Mouse (Mus musculus) MEL-GATA-1-ER (cell line): Measurements from ENCODE around the gene Lyst.
A peak's percentile ranks its signal among the peaks of the same experiment; 100 is the strongest.
"Not testable (repeated sequence)": the region's sequence is repeated elsewhere in the genome, so short reads cannot be mapped to it uniquely, and the experiment has no call there.

Experiments used
- DNase-seq: peaks from one replicate; pipeline ENCODE4 v3.0.0-alpha.2; 2012; ENCODE audit warnings: low read depth; ENCODE audit errors: extremely low read depth

The Lyst gene

DNA sequence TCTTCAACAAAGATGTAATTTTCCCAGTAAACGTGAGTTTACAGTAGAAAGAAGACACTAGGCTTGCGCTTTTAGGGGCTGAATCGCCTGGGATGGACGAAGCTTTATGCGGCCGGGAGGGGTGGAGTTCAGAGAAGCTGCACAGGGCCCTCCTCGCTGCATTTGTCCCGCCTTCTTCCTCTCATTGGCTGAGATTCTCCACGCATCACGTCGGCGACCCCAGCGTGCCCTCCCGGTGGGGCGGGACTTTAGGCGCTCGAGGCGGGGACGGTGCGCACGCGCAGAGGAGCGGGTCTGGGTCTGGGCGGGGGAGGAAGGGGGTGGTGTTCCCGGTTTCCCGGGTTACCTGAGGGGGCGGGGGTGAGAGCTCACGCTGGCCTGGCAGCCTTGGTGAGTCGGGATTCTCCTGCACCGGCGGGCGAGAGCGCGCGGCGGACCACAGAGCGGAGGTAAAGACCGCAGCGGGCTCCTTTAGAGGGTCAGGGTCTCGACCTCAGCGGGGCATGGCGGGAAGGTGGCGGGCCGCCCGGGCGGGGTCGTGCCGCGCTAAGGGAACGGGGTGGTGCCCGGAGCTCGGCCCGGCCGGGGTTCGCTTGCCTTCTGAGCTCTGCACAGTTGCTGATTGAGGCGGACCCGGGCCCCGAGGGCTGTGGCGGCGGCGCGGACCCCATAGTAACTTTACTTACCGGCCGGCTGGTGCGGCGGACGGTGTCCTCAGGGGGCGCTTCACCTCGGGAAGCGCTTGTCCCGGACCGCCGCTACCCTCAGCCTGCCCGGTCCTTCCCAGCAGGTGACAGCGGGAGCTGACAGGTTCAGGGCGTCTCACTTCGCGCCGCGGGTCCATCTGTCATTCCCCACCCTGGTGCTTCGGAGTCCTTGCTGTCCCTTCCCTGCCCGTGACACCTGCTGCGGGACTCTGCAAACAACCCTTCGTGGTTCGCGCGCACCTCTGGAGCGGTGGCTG lies at the start of gene Lyst:
TSS of gene Lyst (plus strand) at position 350 of the 964 bp plus-strand sequence.
- peak; percentile 89 for DNase-seq

DNA sequence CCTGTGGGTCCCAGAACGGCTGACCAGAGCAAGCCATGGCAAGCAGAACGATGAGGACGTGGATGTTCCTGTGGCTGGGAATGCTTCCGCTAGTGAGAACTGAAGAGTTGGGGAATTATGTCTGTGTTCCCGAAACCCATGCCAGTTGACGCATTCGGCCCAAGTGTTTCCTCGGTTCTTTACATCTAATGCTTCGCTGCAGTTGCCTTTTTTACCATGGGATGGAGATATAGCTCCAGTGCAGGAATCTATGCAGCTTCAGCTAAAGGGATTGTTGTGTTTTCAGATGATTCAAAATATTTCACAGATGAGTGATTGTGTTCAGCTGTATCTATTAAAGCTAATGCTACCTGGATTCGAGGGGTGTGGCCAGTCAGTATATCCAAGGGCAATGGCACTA lies 47.1 kb upstream of the Lyst start:
- not testable (repeated sequence) for DNase-seq

DNA sequence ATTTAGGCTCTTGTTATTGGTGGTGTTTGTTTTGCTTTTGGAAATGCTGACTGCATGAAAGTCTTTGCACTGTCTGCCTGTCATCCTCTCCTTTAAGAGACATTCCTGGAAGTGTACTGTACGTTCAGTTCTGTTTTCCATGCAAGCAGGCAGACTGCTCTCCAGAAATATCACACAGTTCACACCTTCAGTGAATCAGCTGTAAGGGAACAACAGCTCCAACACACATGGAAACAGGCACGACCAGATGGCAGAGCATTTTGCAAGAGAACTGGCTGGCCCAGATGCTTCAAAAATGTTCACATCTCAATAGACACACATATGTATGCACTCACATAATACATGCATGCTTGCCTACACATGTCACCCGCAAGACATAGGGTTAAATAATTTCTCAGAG lies 43.4 kb upstream of the Lyst start:
- DNase-seq: no peak

DNA sequence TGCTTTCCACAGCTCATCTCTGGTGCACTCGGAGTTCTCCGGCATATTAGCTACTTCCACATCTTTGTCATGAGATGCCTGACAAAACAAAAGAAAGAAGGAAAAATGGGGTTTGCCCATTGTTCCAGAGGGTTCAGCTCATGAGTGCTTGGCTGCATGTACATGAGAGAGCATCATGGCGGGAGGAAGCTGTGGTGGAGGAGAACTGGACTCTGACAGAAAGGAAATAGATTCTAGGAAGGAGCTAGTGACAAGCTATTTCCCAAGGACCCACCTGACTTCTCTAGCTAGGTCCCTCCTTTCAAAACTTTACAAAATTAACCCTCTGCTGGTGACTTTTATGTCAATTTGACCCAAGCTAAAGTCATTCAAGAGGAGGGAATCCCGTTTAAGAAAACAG lies 42.3 kb upstream of the Lyst start:
- DNase-seq: no peak

DNA sequence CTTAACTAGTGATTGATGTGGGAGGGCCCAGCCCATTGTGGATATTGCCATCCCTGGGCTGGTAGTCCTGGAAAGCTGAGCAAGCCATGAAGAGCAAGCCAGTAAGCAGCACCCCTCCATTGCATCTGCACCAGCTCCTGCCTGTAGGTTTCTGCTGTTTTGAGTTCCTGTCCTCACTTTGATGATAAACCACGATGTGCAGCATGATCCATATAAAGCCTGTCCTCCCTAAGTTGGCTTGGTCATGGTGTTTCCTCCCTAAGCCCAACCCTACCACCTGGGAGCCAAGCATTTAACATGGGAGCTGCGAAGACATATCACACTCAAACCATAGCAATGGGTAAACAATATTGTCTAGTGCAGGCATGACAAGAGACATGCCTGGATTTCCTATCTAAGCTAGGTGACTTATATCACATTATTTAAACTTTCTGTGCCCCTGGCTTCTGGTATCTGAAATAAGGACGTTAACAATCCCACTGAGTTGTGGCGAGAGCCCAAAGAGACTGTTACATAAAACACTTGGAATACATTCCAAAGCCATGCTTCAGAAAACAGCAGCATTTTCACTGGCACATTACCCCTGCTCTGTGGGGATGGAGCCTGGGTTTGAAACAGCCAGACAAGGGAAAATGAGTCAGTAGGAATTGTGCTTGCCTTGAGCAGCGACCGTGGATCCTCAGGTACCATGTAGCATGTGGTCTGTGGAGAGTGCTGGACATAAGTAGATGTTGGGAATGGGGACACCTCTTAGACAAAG lies 41.6 kb upstream of the Lyst start:
- no peak for DNase-seq

DNA sequence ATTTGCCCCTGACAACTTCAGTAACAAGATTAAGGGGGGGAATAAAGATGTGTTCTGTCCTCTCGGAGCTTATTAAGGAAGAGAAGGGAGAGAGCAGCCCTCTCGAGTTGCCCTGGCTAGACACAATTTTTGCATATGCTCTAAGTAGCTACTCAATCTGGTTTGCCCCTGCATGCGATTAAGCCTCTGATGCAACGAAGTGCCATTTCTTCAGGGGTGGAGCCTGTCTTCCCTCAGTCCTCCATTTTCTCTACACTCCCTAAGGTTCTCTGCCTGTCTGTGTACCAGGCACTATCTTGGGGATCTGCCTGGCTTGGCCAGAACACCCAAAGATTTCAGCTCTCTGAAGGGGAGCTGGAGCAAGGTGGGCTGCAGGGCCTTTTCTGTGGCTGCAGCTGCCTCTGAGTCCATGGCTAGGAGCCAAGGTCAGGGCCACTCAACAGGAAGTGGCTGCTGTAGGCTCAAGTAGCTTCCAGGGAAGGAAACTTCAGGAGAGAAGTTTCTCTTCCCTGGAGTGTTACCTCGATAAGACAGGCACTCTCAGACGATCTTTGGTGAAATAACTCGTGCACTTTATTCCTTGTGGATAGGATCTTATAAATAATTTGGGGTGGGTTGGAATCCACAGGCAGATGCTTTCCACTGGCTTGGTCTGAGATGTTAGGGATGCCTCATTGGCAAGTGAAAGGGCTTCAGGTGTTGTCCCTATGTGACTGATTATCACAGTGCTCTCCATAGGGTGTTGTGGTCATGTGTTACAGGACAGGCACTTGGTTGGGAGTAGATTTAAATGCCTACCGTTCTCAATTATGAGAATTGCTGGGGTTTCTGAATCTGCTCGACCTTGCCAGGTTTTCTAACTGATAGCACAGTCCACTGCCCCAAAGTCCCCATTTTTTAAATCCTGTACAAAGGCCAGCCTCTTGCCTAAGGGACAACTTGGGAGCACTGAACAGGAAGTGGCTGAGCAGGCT lies 40.2 kb upstream of the Lyst start:
- DNase-seq: no peak

DNA sequence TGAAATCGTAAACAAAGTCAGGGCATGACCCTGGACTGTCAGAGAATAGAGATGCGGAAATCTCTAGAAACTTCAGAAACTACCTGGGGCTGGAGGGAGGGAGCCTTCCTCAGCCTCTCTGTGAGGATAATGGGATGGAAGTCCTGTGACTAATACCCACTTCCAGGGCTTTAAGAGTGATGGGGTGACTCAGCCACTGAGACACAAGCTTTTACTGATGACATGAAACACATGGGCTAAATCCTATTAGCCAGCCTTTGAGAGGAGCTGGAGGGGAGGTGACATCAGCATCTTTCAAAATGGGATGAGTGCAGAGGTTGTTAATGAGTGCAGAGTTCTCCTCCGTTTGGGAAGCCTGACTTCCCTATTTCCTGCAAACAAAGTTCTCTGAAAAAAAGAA lies 38.2 kb upstream of the Lyst start:
- no peak for DNase-seq

DNA sequence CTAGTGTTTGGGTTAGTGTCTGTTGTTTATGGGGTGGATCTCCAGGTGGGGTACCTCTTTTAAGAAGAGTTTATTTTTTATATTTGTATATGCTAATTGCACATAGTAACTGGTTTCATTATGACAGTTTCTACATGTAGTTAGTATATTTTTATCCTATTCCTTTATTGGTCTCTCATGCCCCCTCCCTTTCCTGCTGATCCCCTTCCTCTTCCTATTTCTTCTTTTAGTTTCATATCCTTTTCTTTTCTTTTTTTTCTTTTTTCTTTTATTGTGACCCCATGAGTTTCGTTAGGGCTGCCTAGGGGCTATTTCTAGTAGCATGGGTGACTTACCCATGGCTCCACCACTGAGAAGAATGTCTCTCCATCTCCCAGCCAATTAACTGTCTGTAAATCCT lies 36.5 kb upstream of the Lyst start:
- DNase-seq: no peak

DNA sequence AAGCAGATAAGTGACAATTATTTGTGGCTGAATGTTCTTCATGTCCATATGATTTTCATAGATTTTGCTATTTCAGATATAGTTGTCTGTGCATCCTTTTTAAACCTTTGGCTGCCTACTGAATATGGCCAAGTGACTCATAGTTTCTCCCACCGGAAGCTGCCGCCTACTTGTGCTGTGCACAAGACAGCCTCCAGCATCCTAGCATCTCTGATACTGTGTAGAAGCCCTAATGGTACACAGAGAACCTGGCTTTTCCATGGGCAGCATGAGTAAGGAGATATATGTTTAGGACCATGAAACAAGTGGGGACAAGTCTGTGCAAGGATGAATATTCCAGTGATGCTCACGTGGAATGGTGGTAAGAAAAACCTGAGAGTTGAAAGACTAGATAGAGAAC lies 35.0 kb upstream of the Lyst start:
- DNase-seq: no peak

DNA sequence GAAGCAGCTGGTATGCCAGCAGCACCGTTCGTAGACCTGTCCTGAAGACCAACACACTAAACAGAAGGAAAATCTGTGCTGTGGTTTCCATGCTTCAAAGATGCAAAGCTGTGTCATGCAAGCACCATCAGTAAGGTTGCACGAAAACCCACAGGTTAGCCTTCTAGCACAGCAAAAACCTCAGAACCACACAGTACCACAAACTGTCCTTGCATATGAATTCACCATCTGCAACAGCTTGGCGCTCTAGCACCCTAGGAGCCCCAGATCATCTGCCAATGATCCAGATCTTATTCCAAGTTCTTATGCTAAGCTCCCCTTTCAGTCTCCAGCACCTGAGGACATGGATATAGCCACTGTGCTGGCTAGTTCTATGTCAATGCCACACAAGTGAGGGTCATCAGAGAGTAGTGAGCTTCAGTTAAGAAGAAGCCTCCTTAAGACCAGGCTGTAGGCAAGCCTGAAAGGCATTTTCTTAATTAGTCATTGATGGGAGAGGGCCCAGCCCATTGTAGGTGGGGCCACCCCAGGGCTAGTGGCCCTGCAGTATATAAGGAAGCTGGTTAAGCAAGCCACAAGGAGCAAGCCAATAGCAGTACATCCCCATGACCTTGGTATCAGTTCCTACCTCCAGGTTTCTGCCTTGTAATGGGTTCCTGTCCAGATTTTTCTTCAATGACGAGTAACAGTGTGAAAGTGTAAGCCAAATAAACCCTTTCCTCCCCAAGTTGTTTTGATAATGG lies 33.0 kb upstream of the Lyst start:
- no peak for DNase-seq

DNA sequence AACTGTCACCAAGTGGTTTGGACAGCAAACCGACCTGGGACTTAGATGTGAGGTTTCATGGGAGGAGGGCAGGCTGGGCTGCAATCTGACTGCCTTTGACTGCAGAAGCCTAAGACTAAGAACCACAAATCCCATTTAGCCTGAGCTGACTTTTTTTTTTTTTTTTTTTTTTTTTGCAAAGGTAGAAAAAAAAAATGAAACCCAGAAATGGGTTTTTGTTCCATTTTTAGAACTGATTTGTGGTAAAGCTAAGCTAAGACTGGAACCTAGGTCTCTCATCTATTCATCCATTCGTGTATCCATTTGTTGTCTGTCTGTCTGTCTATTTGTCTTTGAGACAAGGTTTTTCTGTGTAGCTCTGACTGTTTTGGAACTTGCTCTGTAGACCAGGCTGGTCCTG lies 31.9 kb upstream of the Lyst start:
- DNase-seq: no peak

DNA sequence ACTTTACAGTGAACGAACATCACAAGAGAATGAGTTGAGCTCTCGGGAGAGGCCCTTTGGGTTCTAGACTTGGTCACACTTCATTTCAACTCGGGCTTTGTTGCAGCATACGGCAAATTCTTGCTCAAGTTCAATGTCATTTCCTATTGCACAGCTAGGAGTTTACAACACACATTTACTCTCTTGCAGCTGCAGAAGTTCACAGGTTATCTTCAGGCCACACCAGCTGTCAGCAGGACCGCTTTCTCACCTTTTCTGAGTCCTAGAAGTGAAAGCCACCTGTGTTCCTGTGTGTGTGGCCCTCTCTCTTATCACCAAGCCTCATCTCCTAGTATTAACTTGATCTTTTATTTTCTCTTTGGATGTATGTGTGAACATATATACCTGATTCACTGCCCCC lies 31.3 kb upstream of the Lyst start:
- DNase-seq: no peak

DNA sequence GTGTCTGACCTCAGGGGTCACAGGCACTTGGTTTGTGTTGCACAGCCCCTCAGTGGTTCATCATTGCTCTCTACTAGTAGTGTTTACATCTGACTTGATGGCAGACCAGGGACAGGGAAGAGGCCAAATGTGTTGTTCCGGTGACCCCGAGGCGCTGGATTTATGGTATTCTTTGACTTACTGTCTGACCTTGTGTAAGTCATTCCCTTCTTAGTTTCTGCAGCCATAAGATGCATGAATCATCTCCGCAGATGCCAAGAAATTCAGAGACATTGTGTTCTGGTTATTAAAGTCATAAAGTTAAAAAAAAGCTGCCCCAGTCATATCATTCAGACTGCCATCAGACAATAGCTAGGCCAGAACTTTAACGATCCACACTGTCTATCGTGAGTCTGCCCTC lies 27.6 kb upstream of the Lyst start:
- DNase-seq: no peak

DNA sequence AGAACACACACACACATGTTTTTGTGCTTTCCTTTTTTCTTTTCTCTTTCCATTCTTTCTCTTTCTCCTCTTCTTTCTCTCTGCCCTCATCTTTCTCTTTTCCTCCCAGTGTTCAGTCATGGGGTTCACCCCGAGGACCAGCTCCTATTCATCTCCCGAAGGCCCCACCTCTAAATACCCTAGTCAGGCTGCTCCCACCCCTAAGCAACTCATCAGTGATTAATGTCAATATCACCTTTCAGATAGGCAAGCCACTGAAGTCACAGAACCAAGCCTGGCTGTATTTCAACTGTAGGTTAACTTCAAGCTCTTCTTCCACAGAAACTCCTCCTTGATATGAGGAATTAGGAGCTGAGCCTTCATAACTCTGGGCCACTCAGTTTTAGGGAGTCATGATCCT lies 26.1 kb upstream of the Lyst start:
- DNase-seq: no peak

DNA sequence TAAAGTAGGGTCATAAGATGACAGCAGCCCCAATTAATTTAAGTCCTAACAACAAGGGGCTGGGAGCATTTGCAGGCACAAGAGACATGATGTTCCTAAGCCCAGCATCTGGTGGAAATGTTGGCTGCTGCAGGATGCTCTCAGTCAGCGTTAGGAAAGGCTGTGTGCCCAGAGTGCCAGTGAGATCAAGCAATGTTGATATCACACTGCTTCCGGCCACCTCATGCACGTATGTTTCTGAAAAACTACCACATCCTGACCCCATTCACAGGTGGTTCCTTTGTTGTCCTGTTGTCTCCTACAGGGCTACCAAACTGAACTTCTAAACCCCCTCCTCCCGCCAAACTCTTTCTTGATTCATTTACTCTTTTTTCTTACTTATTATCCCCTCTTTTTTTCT lies 25.7 kb upstream of the Lyst start:
- DNase-seq: no peak

DNA sequence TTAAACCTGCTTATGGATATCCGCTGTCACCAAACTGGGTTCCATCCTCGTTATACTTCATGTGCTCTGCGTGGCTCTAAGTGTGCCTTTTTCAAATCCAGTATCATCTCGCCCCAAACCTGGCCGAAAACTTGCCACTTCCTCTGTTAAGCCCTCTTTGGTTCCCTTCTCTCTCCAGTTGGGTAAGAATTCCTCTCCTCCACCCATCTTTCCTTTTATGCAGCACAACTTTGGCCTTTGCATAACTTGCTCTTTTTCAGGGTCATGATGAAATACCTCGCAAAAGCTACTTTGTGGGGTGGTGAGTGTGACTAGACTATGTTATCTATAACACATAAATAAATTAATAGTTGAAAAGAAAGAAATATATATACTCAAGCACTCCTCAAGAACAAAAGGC lies 22.6 kb upstream of the Lyst start:
- no peak for DNase-seq

DNA sequence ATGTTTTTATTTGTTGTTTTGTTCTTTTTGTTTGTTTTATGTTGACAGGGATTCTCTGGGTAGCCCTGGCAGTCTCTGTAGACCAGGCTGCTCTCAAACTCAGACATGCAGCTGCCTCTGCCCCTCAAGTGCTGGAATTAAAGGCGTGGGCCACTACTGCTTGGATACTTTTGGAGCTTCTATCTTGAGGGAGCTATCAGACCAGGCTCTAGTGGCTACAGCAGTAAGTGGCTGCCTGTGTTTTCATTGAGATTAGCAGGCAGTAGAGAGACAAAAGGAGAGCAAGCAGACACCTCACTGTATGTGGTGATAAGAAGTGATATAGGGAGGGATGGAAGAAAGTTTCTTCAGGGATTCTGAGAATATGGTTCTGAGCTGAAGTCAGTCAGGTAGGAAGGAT lies 21.4 kb upstream of the Lyst start:
- no peak for DNase-seq

DNA sequence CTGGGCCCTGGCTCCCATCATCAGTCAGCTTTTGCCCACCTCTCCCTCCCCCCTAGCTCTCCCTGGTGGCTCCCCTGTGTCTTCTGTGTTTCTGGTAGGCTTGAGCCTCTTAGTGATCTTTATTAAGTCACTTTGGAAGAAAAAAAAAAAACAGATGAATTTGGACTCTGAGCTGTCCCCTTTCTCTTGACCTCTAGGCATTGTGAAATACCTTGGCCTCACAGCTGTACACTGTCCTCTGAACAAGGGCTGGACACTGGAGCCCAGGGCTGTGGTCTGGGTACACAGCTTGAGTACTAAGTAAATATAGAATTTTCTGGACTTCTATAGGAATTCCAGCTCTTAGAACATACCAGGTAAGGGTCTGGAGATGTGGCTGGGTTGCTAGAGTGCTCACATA lies 20.6 kb upstream of the Lyst start:
- no peak for DNase-seq

DNA sequence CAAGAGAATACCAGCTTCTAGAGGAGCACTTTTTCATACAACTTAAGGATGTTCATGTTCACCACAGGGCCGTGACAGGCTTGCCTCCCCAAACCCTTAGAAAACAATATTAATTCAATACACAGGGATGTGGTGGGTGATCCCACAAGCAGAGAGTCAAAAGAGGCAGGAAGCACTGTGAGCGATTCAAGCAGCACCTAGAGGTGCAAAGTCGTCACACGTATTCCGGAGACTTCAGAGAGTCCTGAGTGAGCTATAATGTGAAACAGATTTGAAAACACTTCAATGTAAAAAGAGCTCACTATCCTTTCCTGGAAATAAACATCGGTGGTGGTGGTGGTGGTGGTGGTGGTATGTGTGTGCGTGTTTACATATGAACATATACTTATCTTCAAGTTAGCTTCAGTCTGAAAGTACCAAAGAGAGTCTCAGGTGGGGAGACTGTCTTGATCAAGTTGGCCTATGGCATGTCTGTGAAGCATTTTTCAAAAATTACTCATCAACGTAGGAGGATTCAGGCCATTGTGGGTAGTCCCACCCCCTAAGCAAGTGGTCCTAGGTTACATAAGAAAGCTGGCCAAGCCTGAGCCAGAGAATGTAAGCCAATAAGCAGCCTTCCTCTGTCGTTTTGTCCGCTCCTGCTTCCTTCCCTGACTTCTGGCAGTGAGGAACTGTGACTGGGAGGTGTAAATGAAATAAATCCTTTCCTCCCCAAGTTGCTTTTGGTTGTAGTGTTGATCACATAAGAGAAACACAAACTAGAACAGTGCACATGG lies 17.9 kb upstream of the Lyst start:
- no peak for DNase-seq

DNA sequence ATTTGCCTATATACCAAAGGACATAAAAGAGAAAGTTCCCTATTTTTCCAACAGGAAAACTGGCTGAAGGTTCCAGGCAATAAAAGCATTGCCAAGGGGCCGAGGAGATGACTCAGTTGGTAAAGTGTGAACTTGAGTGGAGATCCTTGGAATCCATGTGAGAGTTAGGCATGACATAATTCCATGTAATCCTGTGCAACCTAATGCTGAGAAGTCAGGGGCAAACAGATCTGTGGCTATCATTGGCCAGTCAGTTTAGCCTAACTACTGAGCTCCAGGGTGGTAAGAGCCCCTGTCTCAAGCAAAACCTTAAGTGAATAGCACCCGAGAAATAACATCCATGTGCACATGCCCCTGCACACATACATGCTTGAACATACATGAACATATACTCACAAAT lies 17.3 kb upstream of the Lyst start:
- DNase-seq: no peak
